Mouse (Mus musculus) kidney, postnatal 25 days (tissue): ENCODE data around the gene Tyw3.

Experiments used
- DNase-seq, 2 experiments: peaks; one replicate each; pipeline ENCODE4 v3.0.0; 2021; ENCODE audit warnings: mixed read lengths in 2 of 2

Tyw3 gene

GRCm38 (mm10) chr3:154562192-154562591 is 34.7 kb downstream of the Tyw3 start:
- no peak for DNase-seq

- DNase-seq, result no peak
These were observed 45.9 kb downstream of the Tyw3 start for GRCm38 (mm10) chr3:154551035-154551411.

- no peak for DNase-seq
These were observed 46.4 kb downstream of the Tyw3 start for GRCm38 (mm10) chr3:154550326-154551034.

GRCm38 (mm10) chr3:154548868-154549301 is 48.0 kb downstream of the Tyw3 start:
- no peak for DNase-seq

- DNase-seq, result no peak
These were observed 49.1 kb downstream of the Tyw3 start for GRCm38 (mm10) chr3:154547549-154548426.

- no peak for DNase-seq
These were observed 50.7 kb downstream of the Tyw3 start for GRCm38 (mm10) chr3:154546234-154546633.

- no peak for DNase-seq
These were observed 56.6 kb downstream of the Tyw3 start for GRCm38 (mm10) chr3:154540086-154540911.

- DNase-seq, result no peak
These were observed 60.8 kb downstream of the Tyw3 start for GRCm38 (mm10) chr3:154536134-154536533.

- DNase-seq, result no peak
These were observed 63.7 kb downstream of the Tyw3 start for GRCm38 (mm10) chr3:154533246-154533645.

GRCm38 (mm10) chr3:154528973-154529372 is 67.9 kb downstream of the Tyw3 start:
- DNase-seq, result no peak

- DNase-seq, result no peak
These were observed 70.3 kb downstream of the Tyw3 start for GRCm38 (mm10) chr3:154526610-154527009.
